Mouse (Mus musculus) neutrophil, adult 5-6 weeks (primary cell): ENCODE results near the gene Tln2. TPM values are rescaled to one million over a fixed set of nuclear protein-coding genes. Genes with fewer than 3 reads are reported as not detected.

ENCODE experiments used
- ATAC-seq: fragments of 151-379, 151-347 bp; 2 replicates; pipeline ENCODE4 v1.8.0; 2017; ENCODE audit warnings: mild to moderate bottlenecking, moderate TSS enrichment; ENCODE audit not compliant: insufficient number of reproducible peaks, poor library complexity, low FRiP score, severe bottlenecking; ENCODE audit errors: extremely low read depth
- total RNA-seq: library from RNA; stranded (forward); fragments of 200-1000 nt; gene quantifications from 2 replicates; pipeline ENCODE4 v1.2.3, GENCODE M21; 2017

Gene Tln2
- 0.25 TPM in 1 of 2 replicates, not detected in the other for total RNA-seq

GRCm38 (mm10) chr9:67559603-67560002 lies at the start of gene Tln2:
Gene Tln2 (minus strand): TSS chr9:67559703.
- ATAC-seq, result no peak

GRCm38 (mm10) chr9:67609226-67609625 lies 49.7 kb upstream of the Tln2 start:
- no peak for ATAC-seq

- ATAC-seq, result no peak
These were observed 48.4 kb upstream of the Tln2 start for GRCm38 (mm10) chr9:67607786-67608366.

- ATAC-seq, result no peak
These were observed 47.8 kb upstream of the Tln2 start for GRCm38 (mm10) chr9:67607268-67607667.

DNA sequence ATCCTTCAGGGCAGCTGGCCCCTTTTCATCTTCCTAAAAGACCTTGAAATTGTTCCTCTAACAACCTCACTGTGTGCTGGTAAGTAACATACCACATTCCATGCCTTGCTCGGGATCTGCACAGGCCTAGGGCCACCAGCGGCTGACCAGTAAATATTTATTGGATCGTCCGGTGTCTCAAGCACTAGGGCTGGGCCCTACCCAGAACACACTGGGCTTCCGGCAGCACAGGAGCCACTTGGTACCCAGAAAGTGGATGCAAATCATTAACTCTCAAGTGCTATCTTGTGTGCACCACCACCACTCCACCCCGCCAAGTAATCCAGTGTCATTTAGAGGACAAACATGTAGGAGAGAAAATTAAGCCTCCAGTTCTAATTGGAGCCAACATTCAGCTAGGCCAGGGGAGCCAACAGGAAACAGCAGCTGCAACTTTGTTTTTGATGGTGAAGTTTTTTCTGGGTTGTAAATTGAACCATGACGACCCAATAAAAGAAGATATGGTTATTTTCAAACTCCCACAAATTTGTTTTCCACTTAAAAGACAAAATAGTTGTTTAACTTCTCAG lies 46.4 kb upstream of the Tln2 start:
- ATAC-seq, result no peak

GRCm38 (mm10) chr9:67604940-67605339 lies 45.4 kb upstream of the Tln2 start:
- ATAC-seq, result no peak

- no peak for ATAC-seq
These were observed 42.8 kb upstream of the Tln2 start for GRCm38 (mm10) chr9:67602347-67602746.

DNA sequence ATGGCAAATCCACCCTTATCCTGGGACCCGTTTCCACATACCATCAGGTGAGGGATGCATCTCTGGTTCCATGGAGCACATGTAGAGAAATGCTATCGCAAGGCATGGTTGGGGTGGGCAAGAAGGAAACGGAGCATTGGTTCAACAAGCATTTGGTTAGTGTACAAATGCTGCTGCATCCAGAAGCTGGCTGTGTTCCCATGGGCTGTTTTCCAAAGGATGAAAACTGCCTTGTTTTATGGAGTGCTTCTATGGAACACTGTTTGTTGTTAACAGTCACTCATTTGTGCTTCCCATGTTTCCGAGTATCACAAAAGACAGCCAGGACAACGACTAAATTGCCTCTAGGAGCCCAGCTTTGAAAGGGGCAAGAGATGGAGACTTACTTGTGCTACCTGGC lies 35.7 kb upstream of the Tln2 start:
- ATAC-seq, result no peak

DNA sequence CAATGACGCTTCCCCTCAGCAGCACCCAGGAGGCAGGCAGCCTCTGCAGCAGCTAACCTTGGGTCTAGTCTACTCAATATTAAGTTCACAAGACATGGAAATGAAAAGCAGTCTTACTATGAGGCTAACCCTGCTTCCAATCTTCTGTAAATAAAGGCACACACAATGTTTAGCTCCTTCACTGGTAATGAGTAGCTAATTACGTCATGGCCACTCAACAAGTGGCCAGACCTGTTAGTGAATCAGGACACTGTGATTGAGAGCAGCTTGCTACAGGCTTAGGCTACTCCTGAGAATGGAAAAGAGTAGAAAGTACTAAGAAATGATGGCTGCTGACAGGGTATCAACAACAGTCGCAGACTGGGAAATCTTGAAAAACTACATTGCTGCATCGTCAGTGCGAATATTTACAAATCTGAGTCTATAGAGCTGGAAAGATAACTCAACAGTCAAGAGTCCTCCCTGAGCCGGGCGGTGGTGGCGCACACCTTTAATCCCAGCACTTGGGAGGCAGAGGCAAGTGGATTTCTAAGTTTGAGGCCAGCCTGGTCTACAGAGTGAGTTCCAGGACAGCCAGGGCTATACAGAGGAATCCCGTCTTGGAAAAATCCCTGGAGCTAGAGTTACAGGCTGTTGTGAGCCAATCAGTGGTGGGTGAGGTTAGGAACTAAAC lies 34.1 kb upstream of the Tln2 start:
- no peak for ATAC-seq

DNA sequence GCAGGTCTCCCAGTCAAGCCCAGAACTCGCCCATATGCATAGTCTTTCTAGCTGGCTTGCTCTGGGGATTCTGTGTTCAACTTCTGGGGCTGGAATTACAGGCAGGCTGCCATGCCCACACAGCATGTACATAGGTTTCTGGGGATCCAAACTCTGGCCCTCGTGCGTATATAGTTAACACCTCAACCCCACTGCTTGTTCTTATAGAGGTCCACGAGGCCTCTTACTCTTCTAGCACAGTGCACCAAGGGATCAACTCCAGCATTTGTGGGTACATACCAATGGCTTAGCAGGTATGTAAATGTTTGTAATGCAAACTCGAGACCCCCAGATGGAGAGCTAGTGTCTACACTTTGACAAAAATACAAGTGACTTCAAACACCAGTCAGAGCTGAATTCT lies 33.2 kb upstream of the Tln2 start:
- no peak for ATAC-seq

GRCm38 (mm10) chr9:67587111-67587510 lies 27.6 kb upstream of the Tln2 start:
- ATAC-seq, result no peak

GRCm38 (mm10) chr9:67586489-67586888 lies 27.0 kb upstream of the Tln2 start:
- no peak for ATAC-seq

GRCm38 (mm10) chr9:67584871-67585270 lies 25.4 kb upstream of the Tln2 start:
- ATAC-seq, result no peak

DNA sequence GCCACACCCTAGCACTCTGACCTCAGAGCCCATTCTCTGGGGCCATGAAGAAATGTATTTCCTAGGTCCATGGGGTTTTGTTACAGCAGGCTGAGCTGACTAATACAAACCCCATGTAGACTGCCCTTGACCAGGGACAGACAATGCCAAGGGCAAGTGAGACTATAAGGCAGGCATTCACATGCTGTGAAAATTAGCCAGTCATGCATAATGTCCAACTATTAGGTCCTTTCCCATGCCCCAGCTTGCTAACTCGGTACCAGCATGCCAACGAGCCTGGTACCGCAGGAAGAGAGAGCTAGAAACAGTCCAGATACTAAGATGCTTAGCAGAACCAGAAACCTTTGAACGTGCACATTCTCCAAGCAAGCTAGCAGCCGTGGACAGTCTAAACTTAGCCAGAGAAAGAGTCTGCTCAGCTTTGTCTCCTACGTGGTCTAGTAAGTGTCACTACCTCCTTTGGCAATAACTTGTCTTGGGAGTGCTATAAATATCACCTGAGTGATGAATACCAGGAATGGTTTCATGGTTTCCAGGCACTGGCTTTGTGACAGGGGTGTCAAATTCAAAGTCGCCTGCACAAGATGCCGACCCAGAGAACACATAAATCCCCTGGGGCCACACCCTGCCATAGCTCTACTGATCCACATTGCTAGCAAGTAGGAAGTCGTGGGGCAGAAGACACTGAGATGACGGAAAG lies 22.2 kb upstream of the Tln2 start:
- ATAC-seq, result no peak

DNA sequence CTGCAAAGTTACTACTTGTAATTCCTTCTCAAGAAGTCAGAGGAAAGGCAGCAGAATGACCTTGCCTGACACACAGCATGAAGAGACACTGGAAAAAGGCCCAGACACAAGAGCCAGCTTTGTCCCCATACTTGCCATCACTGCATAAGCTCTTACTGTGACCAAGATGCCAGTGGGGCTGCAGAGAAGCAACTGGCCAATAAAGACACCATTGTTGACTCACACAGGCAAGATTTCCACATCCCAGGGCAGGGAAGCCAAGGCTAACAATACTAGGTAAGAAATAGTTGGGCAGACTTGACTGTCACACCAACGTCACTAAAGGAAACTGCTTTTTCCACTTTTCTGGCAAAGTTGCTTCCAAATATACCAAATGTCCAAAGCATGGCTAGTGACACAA lies 20.0 kb upstream of the Tln2 start:
- no peak for ATAC-seq

DNA sequence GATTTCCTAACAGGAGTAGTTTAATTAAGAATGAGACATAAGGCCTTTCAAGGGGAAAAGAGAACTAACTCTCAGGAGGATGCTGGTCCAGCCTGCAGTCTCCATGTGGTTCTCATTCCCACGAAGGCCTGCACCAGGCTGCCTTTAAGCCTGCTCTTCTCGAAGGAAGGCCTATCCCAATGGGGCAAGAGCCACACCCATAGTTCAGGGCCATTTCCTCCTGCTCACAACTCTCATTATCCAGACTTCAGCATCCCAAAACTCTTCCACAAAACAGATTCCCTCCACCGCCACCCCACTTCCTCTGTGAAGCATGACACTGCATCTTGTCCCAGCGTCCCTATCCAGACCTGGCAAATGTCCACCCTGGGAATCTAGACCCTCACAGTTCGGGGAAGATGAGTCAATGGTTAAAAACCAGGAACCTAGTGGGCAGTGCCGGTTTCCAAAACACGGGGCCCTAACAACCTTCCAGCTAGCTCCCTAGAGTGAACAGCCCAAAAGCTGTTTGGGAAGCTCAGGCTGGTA lies 15.3 kb upstream of the Tln2 start:
- no peak for ATAC-seq

GRCm38 (mm10) chr9:67573683-67573979 lies 14.1 kb upstream of the Tln2 start:
- ATAC-seq, result no peak

- no peak for ATAC-seq
These were observed 13.5 kb upstream of the Tln2 start for GRCm38 (mm10) chr9:67572790-67573682.

GRCm38 (mm10) chr9:67565801-67566258 lies 6.3 kb upstream of the Tln2 start:
- no peak for ATAC-seq
